Mouse (Mus musculus) spleen, embryonic (tissue): ENCODE measurements around the gene Epha2.

Experiments used
- CTCF ChIA-PET: fragments of 350-600 bp; sonication (Branson Sonifier 250); formaldehyde crosslinking; loops from one replicate; lab custom pipeline; 2022; lab: Charles Lee

The Epha2 gene

GRCm38 (mm10) chr4:141279327-141279726 is 21.7 kb upstream of the Epha2 start:
- CTCF ChIA-PET: no interaction called here

GRCm38 (mm10) chr4:141279783-141280182 is 21.3 kb upstream of the Epha2 start:
- CTCF ChIA-PET: no interaction called here

- CTCF ChIA-PET: interaction anchor here (0.6 kb wide), 1 partner anchor 85 kb away, joined by 9 read pairs; no protein-coding TSS in a partner anchor
These were observed 20.6 kb upstream of the Epha2 start for GRCm38 (mm10) chr4:141280471-141280870.

- CTCF ChIA-PET: interaction anchor here (0.6 kb wide), 1 partner anchor 84 kb away, joined by 9 read pairs; no protein-coding TSS in a partner anchor
These were observed 19.9 kb upstream of the Epha2 start for GRCm38 (mm10) chr4:141281153-141281552.

GRCm38 (mm10) chr4:141281578-141281977 is 19.5 kb upstream of the Epha2 start:
- CTCF ChIA-PET: no interaction called here

- CTCF ChIA-PET: no interaction called here
These were observed 19.0 kb upstream of the Epha2 start for GRCm38 (mm10) chr4:141282087-141282486.

- CTCF ChIA-PET: interaction anchor here (0.7 kb wide), 1 partner anchor 714 kb away, joined by 4 read pairs; no protein-coding TSS in a partner anchor
These were observed 18.4 kb upstream of the Epha2 start for GRCm38 (mm10) chr4:141282623-141283022.

GRCm38 (mm10) chr4:141283176-141283878 is 17.7 kb upstream of the Epha2 start:
- CTCF ChIA-PET: interaction anchor here (0.7 to 1.1 kb wide), 2 partner anchors 19 to 715 kb away, joined by 4 to 5 read pairs; no protein-coding TSS in a partner anchor

GRCm38 (mm10) chr4:141283879-141284411 is 17.1 kb upstream of the Epha2 start:
- CTCF ChIA-PET: interaction anchor here (0.6 to 1.1 kb wide), 2 partner anchors 18 to 64 kb away, joined by 5 read pairs; no protein-coding TSS in a partner anchor

- CTCF ChIA-PET: interaction anchor here (0.6 kb wide), 1 partner anchor 64 kb away, joined by 5 read pairs; no protein-coding TSS in a partner anchor
These were observed 16.6 kb upstream of the Epha2 start for GRCm38 (mm10) chr4:141284486-141284885.

- CTCF ChIA-PET: no interaction called here
These were observed 15.9 kb upstream of the Epha2 start for GRCm38 (mm10) chr4:141285128-141285527.

GRCm38 (mm10) chr4:141286860-141287517 is 14.1 kb upstream of the Epha2 start:
- CTCF ChIA-PET: no interaction called here

GRCm38 (mm10) chr4:141287518-141288004 is 13.5 kb upstream of the Epha2 start:
- CTCF ChIA-PET: no interaction called here

- CTCF ChIA-PET: no interaction called here
These were observed 12.9 kb upstream of the Epha2 start for GRCm38 (mm10) chr4:141288152-141288551.

GRCm38 (mm10) chr4:141291571-141292375 is 9.3 kb upstream of the Epha2 start:
- CTCF ChIA-PET: interaction anchor here (0.5 to 0.8 kb wide), 2 partner anchors 62 to 567 kb away, joined by 3 to 5 read pairs; no protein-coding TSS in a partner anchor

- CTCF ChIA-PET: no interaction called here
These were observed 5.3 kb upstream of the Epha2 start for GRCm38 (mm10) chr4:141295774-141296186.

GRCm38 (mm10) chr4:141297934-141298333 is 3.1 kb upstream of the Epha2 start:
- CTCF ChIA-PET: no interaction called here

- CTCF ChIA-PET: no interaction called here
These were observed 1.7 kb upstream of the Epha2 start for GRCm38 (mm10) chr4:141299356-141299755.

- CTCF ChIA-PET: no interaction called here
These were observed 844 bp upstream of the Epha2 start for GRCm38 (mm10) chr4:141300196-141300595.

GRCm38 (mm10) chr4:141301591-141302427 is 769 bp downstream of the Epha2 start:
- CTCF ChIA-PET: interaction anchor here (1.0 kb wide), 1 partner anchor 18 kb away, joined by 5 read pairs; no protein-coding TSS in a partner anchor
